Comparison of ENCODE assay signal across 8 mouse cellular contexts in the genomic region with DNA sequence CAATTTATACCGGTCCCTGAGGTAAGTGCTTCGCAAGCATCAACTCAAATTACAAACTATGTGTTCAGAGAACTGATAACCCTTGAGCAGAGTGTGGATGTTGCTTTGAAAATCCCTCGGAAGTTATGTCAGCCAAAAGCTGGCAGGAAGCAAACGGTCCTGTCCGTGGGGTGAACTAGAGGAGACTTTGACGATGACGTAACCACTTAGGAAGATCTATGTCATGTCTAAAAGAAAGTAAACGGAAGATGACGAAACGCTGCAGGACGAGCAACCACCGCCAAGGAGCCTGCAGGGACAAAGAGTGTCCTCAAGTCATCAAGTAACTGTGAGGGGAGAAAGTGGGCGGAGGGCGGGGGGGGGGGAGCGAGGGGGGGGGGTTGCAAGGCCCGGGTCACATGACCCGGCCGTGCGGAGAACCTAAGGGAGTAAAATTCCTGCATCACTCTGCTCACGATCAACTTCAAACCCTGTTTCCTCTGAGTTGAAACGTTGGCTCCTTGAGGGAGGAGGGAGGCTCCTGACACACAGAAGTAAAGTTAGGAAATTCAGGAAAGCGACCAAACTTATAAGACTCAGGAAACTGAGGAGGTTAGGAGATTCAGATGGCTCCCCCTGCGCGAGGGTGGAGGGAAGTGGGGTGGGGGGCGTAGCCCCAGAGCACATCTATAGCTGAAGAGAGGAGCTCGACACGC. TPM values are rescaled to one million over a fixed set of nuclear protein-coding genes. Genes with fewer than 3 reads are reported as not detected.
DNase-seq lines count a peak whose midpoint lies in the region; ATAC-seq and TF ChIP-seq lines count a peak whose summit lies in the region.

No protein-coding gene starts in this region.

- no peaks in the 10 kb centered on the region for H3K9me3 ChIP-seq in erythroblast, embryonic 14.5 days (ENCODE audit: control insufficient read depth, low read length)

- H3K27me3 ChIP-seq in erythroblast, embryonic 14.5 days (ENCODE audit: control insufficient read depth) = peaks cover 5% of the 10 kb centered on the region
- H3K27me3 ChIP-seq in small intestine, adult 2 months (ENCODE audit: control insufficient read depth, insufficient read depth, low read length) = no peaks in the 10 kb centered on the region; the same call in 1 of the 2 replicates

- H3K27ac ChIP-seq in bone marrow macrophage, adult 2 months (ENCODE audit: insufficient read depth, low read depth, low read length) = 0 out of 2 replicates have a peak overlapping the region, but pooled peaks have one; percentile 1
- no peak overlapping the region for H3K27ac ChIP-seq in small intestine, adult 2 months (ENCODE audit: insufficient read depth, low read depth, low read length)

- DNase-seq in heart, adult 9 months (ENCODE audit: low spot score in 2 of 2) = peak; percentile 29 to 32
- peak; percentile 17 to 19 for DNase-seq in kidney, adult 8-10 months
- DNase-seq in lung, postnatal 25 days (ENCODE audit: low spot score) = peak; percentile 52
- no peak for DNase-seq in cerebellum, adult 8-10 months

- no peak for ATAC-seq in erythroblast, adult 5-6 weeks (replicated peaks; ENCODE audit: low FRiP score, poor library complexity, severe bottlenecking)

- H3K36me3 ChIP-seq in erythroblast, embryonic 14.5 days (ENCODE audit: control insufficient read depth) = no peaks in the 10 kb centered on the region
- no peaks in the 10 kb centered on the region for H3K36me3 ChIP-seq in small intestine, adult 2 months (ENCODE audit: control insufficient read depth, insufficient read depth, low read length)

- peaks cover 7% of the 10 kb centered on the region for H3K4me1 ChIP-seq in erythroblast, embryonic 14.5 days (ENCODE audit: control insufficient read depth)
- peaks cover 7% of the 10 kb centered on the region; the same call in 1 of the 2 replicates for H3K4me1 ChIP-seq in bone marrow macrophage, adult 2 months (ENCODE audit: control insufficient read depth, insufficient read depth, low read length)
- H3K4me1 ChIP-seq in small intestine, adult 2 months (ENCODE audit: control insufficient read depth, insufficient read depth, insufficient read length, low read length) = no peaks in the 10 kb centered on the region

- peak overlapping the region; percentile 58 for H3K4me3 ChIP-seq in erythroblast, embryonic 14.5 days (replicated peaks)
- peak overlapping the region; percentile 58 for H3K4me3 ChIP-seq in bone marrow macrophage, adult 2 months (ENCODE audit: insufficient read depth, low read length)
- H3K4me3 ChIP-seq in small intestine, adult 2 months (ENCODE audit: low read depth, low read length) = peak overlapping the region; percentile 51

- TF ChIP-seq POLR2A in bone marrow macrophage, adult 2 months (IDR thresholded peaks at IDR 0.05; ENCODE audit: borderline replicate concordance, low read depth, low read length) = no peak
- no peak for TF ChIP-seq POLR2A in small intestine, adult 2 months (IDR thresholded peaks at IDR 0.05; ENCODE audit: low read depth, low read length)

- TF ChIP-seq CTCF in bone marrow macrophage, adult 2 months (IDR thresholded peaks at IDR 0.05; ENCODE audit: low read depth, low read length) = no peak
- TF ChIP-seq CTCF in small intestine, adult 2 months (IDR thresholded peaks at IDR 0.05; ENCODE audit: extremely low read depth, insufficient read length, insufficient replicate concordance, low read depth, low read length) = no peak

- 3% methylated on average over 27 of the region's 27 CpGs for WGBS in small intestine, adult 2 months

RNA-seq across cellular contexts. Expression of a gene that starts 13.5 kb away (rescaled TPM):
- polyA plus RNA-seq in erythroblast, embryonic 14.5 days (2012) = 14.4 and 14.8 TPM in 2 replicates
- total RNA-seq in erythroblast, adult 5-6 weeks (2015; ENCODE audit: low replicate concordance) = 37.6 and 47.7 TPM in 2 replicates
- total RNA-seq in erythroblast, adult 5-6 weeks (2017; ENCODE audit: low replicate concordance) = 36.5 and 47.0 TPM in 2 replicates
- polyA plus RNA-seq in bone marrow macrophage, adult 2 months (2012; ENCODE audit: insufficient read depth, insufficient read length, missing spikeins) = 57.9 and 60.2 TPM in 2 replicates
- 22.6 and 36.6 TPM in 2 replicates for polyA plus RNA-seq in small intestine, adult 2 months (2012; rRNA removed)
